Mouse (Mus musculus) midbrain, embryonic 15.5 days (tissue): ENCODE results near the gene Tmem130. TPM values are rescaled to one million over a fixed set of nuclear protein-coding genes. Genes with fewer than 3 reads are reported as not detected.

Experiments used
- ATAC-seq: fragments of 200-750 bp; cut with Nextera tagmentation; replicated peaks from 2 replicates; pipeline ENCODE4 v1.8.0; 2017; ENCODE audit warnings: moderate TSS enrichment
- H3K27ac ChIP-seq: fragments of 300-500 bp; sonication (generic); 2 replicates; pipeline ENCODE4 v1.5.1; 2015; ENCODE audit warnings: mild to moderate bottlenecking, inconsistent platforms
- H3K27me3 ChIP-seq: fragments of 300-500 bp; sonication (generic); replicated peaks from 2 replicates; pipeline ENCODE4 v1.6.1; 2015; ENCODE audit warnings: inconsistent platforms
- H3K36me3 ChIP-seq: fragments of 300-500 bp; sonication (generic); replicated peaks from 2 replicates; pipeline ENCODE4 v1.6.1; 2015; ENCODE audit warnings: inconsistent platforms
- H3K4me1 ChIP-seq: fragments of 300-500 bp; sonication (generic); 2 replicates; pipeline ENCODE4 v1.6.1; 2015; ENCODE audit warnings: inconsistent platforms
- H3K4me2 ChIP-seq: fragments of 300-500 bp; sonication (generic); 2 replicates; pipeline ENCODE4 v1.6.1; 2015; ENCODE audit warnings: inconsistent platforms, mild to moderate bottlenecking, moderate library complexity
- H3K4me3 ChIP-seq: fragments of 300-500 bp; sonication (generic); 2 replicates; pipeline ENCODE4 v1.5.1; 2015; ENCODE audit warnings: mild to moderate bottlenecking, inconsistent platforms
- H3K9ac ChIP-seq: fragments of 300-500 bp; sonication (generic); 2 replicates; pipeline ENCODE4 v1.6.1; 2015; ENCODE audit warnings: mild to moderate bottlenecking, inconsistent platforms
- H3K9me3 ChIP-seq: fragments of 300-500 bp; sonication (generic); 2 replicates; pipeline ENCODE4 v1.6.1; 2016; ENCODE audit warnings: inconsistent platforms
- WGBS: fragments of 180-500 bp; shearing (Covaris S2); methylation state at CpG from one replicate; pipeline ENCODE4 v1.1.7; 2015; ENCODE audit warnings: mixed read lengths; 5-methylcytosine and 5-hydroxymethylcytosine counted together
- polyA plus RNA-seq: library from polyadenylated mRNA; unstranded; fragments of >200 nt; fragmentation: Nextera tagmentation; extraction: Ambion mirVana; gene quantifications from 2 replicates; pipeline ENCODE4 v1.2.1, GENCODE M21; 2015

Gene Tmem130
- 452 and 472 TPM in 2 replicates for polyA plus RNA-seq

- H3K9me3 ChIP-seq: no peaks in the 10 kb centered on the region
- 2% methylated on average over 36 of the region's 38 CpGs for WGBS
- H3K9ac ChIP-seq: peak within 1 kb of the TSS; percentile 70
- H3K27me3 ChIP-seq: no peaks in the 10 kb centered on the region
- H3K4me1 ChIP-seq: peaks cover 35% of the 10 kb centered on the region
- peak within 1 kb of the TSS; percentile 54 for H3K4me2 ChIP-seq
- H3K4me3 ChIP-seq: peak within 1 kb of the TSS; percentile 57
- peak within 1 kb of the TSS; percentile 88 for H3K27ac ChIP-seq
- ATAC-seq: peak; percentile 90
- H3K36me3 ChIP-seq: no peaks in the 10 kb centered on the region
Observed at GRCm38 (mm10) chr5:144761161-144761868, at the start of gene Tmem130. Tmem130 (minus strand) TSS chr5:144761818.

DNA sequence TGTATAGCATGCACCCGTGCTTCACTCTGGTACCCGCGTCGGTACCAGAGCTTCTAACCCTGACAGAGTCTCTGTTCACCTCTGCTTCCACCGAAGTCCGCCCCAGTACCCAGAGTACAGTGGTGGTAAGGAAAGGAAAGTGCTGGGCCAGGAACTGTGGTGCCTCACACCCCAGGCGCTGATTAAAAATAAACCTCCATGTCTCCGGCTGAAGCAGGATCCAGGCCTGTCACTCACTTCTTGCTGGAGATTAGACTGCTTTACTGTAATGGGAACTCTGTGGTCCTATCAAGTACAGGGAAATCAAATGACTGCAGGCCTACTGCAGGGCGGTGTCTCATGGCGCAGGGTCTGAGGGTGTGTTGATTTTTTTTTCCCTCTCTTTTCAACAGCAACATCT lies 45.3 kb upstream of the Tmem130 start:
- ATAC-seq: no peak
- H3K27ac ChIP-seq: no peak overlapping the region
- no peaks in the 10 kb centered on the region for H3K27me3 ChIP-seq
- H3K36me3 ChIP-seq: peaks cover 93% of the 10 kb centered on the region
- no peak overlapping the region for H3K9ac ChIP-seq
- WGBS: 98% methylated on average over 10 of the region's 10 CpGs
- H3K4me2 ChIP-seq: no peak overlapping the region
- no peaks in the 10 kb centered on the region for H3K4me1 ChIP-seq
- no peak overlapping the region for H3K4me3 ChIP-seq
- H3K9me3 ChIP-seq: no peaks in the 10 kb centered on the region

- H3K9me3 ChIP-seq: no peaks in the 10 kb centered on the region
- H3K9ac ChIP-seq: no peak overlapping the region
- H3K4me3 ChIP-seq: no peak overlapping the region
- no peaks in the 10 kb centered on the region for H3K27me3 ChIP-seq
- WGBS: 92% methylated on average over 7 of the region's 7 CpGs
- H3K27ac ChIP-seq: no peak overlapping the region
- ATAC-seq: no peak
- H3K4me2 ChIP-seq: no peak overlapping the region
- peaks cover 95% of the 10 kb centered on the region for H3K36me3 ChIP-seq
- no peaks in the 10 kb centered on the region for H3K4me1 ChIP-seq
Observed at GRCm38 (mm10) chr5:144804181-144804580, 42.6 kb upstream of the Tmem130 start.

GRCm38 (mm10) chr5:144803066-144803465 lies 41.4 kb upstream of the Tmem130 start:
- Histone ChIP-seq H3K9ac (no peak overlapping the region), H3K4me3 (no peak overlapping the region), H3K36me3 (peaks cover 93% of the 10 kb centered on the region), H3K27ac (no peak overlapping the region), H3K27me3 (no peaks in the 10 kb centered on the region), H3K9me3 (no peaks in the 10 kb centered on the region), H3K4me1 (no peaks in the 10 kb centered on the region), H3K4me2 (no peak overlapping the region)
- ATAC-seq: no peak
- WGBS: 97% methylated on average over 8 of the region's 8 CpGs

- Histone ChIP-seq H3K4me1 (no peaks in the 10 kb centered on the region), H3K27ac (no peak overlapping the region), H3K9ac (no peak overlapping the region), H3K4me3 (no peak overlapping the region), H3K27me3 (no peaks in the 10 kb centered on the region), H3K36me3 (peaks cover 87% of the 10 kb centered on the region), H3K9me3 (no peaks in the 10 kb centered on the region), H3K4me2 (no peak overlapping the region)
- no peak for ATAC-seq
- WGBS: 96% methylated on average over 7 of the region's 7 CpGs
Observed at GRCm38 (mm10) chr5:144797116-144797515, 35.5 kb upstream of the Tmem130 start.

GRCm38 (mm10) chr5:144794687-144795086 lies 33.1 kb upstream of the Tmem130 start:
- H3K9me3 ChIP-seq: no peaks in the 10 kb centered on the region
- H3K27me3 ChIP-seq: no peaks in the 10 kb centered on the region
- H3K36me3 ChIP-seq: peaks cover 86% of the 10 kb centered on the region
- 79% methylated on average over 6 of the region's 6 CpGs for WGBS
- H3K27ac ChIP-seq: no peak overlapping the region
- no peak overlapping the region for H3K9ac ChIP-seq
- H3K4me1 ChIP-seq: no peaks in the 10 kb centered on the region
- no peak overlapping the region for H3K4me2 ChIP-seq
- ATAC-seq: no peak
- no peak overlapping the region for H3K4me3 ChIP-seq

GRCm38 (mm10) chr5:144793374-144793773 lies 31.8 kb upstream of the Tmem130 start:
- Histone ChIP-seq H3K36me3 (peaks cover 88% of the 10 kb centered on the region), H3K9me3 (no peaks in the 10 kb centered on the region), H3K4me1 (no peaks in the 10 kb centered on the region), H3K4me2 (no peak overlapping the region), H3K27me3 (no peaks in the 10 kb centered on the region), H3K9ac (no peak overlapping the region), H3K4me3 (no peak overlapping the region), H3K27ac (no peak overlapping the region)
- no peak for ATAC-seq
- WGBS: 88% methylated on average over 5 of the region's 5 CpGs

GRCm38 (mm10) chr5:144786464-144786863 lies 24.8 kb upstream of the Tmem130 start:
- Histone ChIP-seq H3K36me3 (peaks cover 88% of the 10 kb centered on the region), H3K4me3 (no peak overlapping the region), H3K27me3 (no peaks in the 10 kb centered on the region), H3K9ac (no peak overlapping the region), H3K9me3 (no peaks in the 10 kb centered on the region), H3K4me2 (no peak overlapping the region), H3K4me1 (no peaks in the 10 kb centered on the region), H3K27ac (no peak overlapping the region)
- no peak for ATAC-seq
- WGBS: 96% methylated on average over 18 of the region's 18 CpGs

DNA sequence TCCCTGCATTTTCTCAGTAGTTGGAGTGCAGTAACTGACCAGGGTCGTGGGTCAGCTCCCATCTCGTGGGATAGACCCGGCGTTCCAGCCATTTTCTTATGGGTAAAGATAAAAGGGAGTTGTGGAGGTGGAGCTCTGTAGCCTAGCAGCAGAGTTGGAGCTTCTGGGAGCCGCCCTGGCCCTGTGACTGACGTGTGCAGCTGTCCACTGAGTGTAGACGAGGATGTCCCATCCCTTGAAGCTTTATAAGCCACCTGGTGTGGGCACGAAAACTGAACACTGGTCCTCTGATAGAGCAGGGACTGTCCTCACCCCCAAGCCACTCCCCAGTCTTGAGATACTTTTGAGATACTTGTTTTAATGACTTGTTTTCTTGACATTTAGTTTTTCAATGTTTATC lies 19.0 kb upstream of the Tmem130 start:
- H3K27me3 ChIP-seq: no peaks in the 10 kb centered on the region
- no peak overlapping the region for H3K27ac ChIP-seq
- H3K9me3 ChIP-seq: no peaks in the 10 kb centered on the region
- peaks cover 55% of the 10 kb centered on the region for H3K36me3 ChIP-seq
- WGBS: 75% methylated on average over 8 of the region's 8 CpGs
- H3K4me3 ChIP-seq: no peak overlapping the region
- no peak overlapping the region for H3K9ac ChIP-seq
- H3K4me1 ChIP-seq: no peaks in the 10 kb centered on the region
- ATAC-seq: no peak
- H3K4me2 ChIP-seq: no peak overlapping the region

GRCm38 (mm10) chr5:144773231-144773630 lies 11.6 kb upstream of the Tmem130 start:
- H3K27me3 ChIP-seq: no peaks in the 10 kb centered on the region
- no peak overlapping the region for H3K9ac ChIP-seq
- peaks cover 18% of the 10 kb centered on the region for H3K4me1 ChIP-seq
- H3K9me3 ChIP-seq: no peaks in the 10 kb centered on the region
- no peak for ATAC-seq
- peaks cover 12% of the 10 kb centered on the region for H3K36me3 ChIP-seq
- H3K27ac ChIP-seq: no peak overlapping the region
- H3K4me2 ChIP-seq: no peak overlapping the region
- WGBS: 91% methylated on average over 6 of the region's 6 CpGs
- no peak overlapping the region for H3K4me3 ChIP-seq

DNA sequence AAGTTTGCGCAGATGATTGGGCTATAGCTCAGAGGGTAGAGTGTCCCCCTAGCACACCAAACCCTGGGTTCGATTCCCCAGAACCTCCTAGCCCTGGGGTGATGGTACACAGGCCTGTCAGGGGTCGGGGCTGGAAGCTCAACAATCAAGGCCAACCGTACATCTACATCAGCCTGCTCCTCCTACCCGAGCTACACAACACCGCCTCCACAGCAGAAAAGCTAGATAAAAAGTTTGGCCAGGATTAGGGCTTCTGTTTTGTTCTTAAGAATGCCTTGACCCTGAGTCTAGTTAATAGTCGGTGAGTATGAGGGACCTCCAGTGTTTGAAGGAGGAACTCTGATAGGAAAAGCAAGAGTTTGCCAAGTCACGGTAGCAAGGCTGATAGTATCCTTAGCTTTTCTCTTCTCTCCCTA lies 7.5 kb upstream of the Tmem130 start:
- Histone ChIP-seq H3K27me3 (no peaks in the 10 kb centered on the region), H3K36me3 (peaks cover 12% of the 10 kb centered on the region), H3K9me3 (no peaks in the 10 kb centered on the region), H3K4me3 (peak overlapping the region; percentile 96), H3K9ac (peak overlapping the region; percentile 96), H3K4me1 (peaks cover 18% of the 10 kb centered on the region), H3K27ac (peak overlapping the region; percentile 99; the same call in 1 of the 2 replicates), H3K4me2 (peak overlapping the region; percentile 60)
- peak; percentile 15; the same call in 1 of the 2 replicates for ATAC-seq
- WGBS: 25% methylated on average over 8 of the region's 8 CpGs

DNA sequence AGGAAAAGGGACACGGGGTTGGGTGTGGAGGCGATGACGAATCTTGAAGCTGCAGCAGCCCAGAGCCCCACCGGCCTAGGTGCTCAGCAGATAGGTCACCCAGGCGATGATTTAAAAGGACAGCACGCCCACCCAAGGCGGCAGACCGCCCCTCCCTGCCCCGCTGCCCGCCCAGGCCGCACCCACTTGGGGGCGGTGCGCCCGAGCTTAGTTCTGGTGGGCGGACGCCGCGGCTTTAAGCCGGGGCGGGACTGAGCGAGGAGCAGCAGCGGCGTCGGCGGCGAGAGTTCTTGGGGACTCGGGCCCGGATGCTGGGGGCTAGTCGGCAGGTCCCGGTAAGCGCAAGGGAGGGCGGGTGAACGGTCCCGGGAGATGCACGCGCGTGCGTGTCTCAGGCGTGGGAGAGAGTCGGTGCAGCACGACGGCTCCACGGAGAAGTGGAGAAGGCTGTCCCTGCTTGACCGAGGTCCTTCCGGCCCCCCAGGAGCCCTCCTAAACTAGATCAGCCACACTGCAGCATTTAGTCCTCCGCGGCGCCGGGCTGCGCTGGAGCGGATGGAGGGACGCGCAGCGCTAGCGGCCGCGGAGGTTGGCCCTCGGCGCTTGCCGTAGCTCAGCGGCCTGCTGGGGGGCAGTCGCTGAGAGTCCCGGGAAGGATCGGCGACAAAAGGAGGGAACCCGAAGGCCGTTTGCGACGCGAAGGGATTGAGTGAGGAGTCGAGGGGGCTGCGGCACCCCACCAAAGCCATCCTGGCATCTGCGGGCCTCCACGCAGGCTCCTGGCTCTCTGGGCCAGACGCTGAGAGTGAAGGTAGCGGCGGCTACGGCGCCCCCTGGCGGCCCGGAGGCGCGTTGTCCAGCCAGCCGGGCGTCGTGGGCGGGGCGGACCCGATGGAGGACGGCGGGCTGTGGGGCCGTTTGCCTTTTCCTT lies 6.6 kb upstream of the Tmem130 start:
- no peaks in the 10 kb centered on the region for H3K9me3 ChIP-seq
- H3K27ac ChIP-seq: peak overlapping the region; percentile 99
- no peaks in the 10 kb centered on the region for H3K27me3 ChIP-seq
- under 1% methylated on average over 90 of the region's 92 CpGs for WGBS
- peaks cover 12% of the 10 kb centered on the region for H3K36me3 ChIP-seq
- peak overlapping the region; percentile 60 for H3K4me2 ChIP-seq
- peak overlapping the region; percentile 96 for H3K4me3 ChIP-seq
- peak overlapping the region; percentile 96 for H3K9ac ChIP-seq
- peaks cover 18% of the 10 kb centered on the region for H3K4me1 ChIP-seq
- peak; percentile 91 for ATAC-seq
